Mouse (Mus musculus) CD4-positive naive resting alpha-beta T cell, adult 76 days (primary cell): ENCODE results near the gene Elavl4. TPM values are rescaled to one million over a fixed set of nuclear protein-coding genes. Genes with fewer than 3 reads are reported as not detected.

Experiments
- total RNA-seq: library from RNA; stranded (reverse); gene quantifications from one replicate; pipeline ENCODE4 v1.2.4, GENCODE M21; 2023

Gene Elavl4
- total RNA-seq, result not detected

DNA sequence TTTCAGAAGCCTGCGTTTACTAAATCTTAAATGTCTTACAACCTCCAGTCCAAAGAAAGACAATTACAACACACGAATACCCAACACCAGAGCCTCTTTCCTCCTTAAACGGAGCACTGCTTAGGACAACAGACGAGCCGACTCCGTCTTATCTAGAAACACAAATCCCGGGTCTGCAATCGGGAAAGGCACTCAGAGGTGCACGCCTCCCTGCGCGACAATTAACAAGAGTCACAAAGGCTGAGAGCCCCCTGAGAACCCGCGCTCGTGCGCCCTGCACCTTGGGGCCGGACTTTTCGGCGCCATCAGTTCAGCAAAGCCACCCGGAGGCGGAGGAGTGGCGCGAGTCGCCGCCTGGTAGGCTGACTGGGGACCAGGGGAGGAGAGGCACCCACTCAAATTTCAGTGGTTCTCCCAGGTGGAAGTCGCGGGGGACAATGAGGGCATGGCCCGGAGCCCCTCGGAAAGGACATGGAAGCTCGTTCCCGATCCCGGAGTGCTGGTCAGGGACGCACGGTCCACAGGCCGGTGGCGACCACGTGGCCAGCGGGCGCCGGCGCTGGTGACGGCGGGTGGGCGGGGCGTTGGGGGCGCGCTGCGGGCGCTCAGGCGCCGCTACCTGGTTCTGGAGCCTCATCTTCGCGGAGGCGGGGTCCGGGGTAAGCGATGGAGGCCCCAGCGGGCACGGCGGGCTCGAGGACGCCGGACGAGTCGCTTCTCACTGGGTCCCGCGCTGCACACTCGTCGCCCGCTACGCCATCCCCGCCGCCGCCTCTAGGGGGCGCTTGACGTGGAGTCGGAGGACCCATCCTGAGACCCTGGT, at the start of gene Elavl4:
TSS of gene Elavl4 (minus strand) at position 732 of the 823 bp plus-strand sequence.

DNA sequence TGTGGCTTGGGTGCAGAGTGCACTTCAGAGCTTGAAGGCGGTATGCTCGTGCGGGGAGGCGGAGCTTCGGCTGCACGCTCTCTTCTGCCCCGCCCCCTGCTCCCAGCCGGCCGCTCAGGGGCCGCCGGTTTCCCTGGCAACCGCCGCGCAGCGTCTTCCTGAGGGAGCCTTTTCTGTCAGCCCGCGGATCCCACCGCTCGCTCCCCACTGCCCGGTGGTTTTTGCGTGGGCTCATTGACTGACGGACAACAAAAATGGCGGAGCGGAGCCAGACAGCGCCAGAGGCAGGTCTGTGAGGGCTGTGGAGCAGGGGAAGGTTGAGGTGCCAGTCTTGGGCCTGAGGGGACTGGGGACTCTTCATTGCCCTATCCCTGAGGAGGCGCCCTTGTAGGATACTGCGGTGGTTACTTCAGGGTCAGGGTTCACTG, 45.9 kb upstream of the Elavl4 start, which contains the start of gene Agbl4:
TSS of gene Agbl4 (plus strand) at position 44 of the 428 bp plus-strand sequence.

Other genes with a start within 250 kb of the Elavl4 start
- gene Agbl4, start 45.8 kb upstream of the Elavl4 start, total RNA-seq, result not detected